Mouse (Mus musculus) hematopoietic stem cell, adult 5-6 weeks (primary cell): Measurements from ENCODE around the gene Adra1b. TPM values are rescaled to one million over a fixed set of nuclear protein-coding genes. Genes with fewer than 3 reads are reported as not detected.
A peak's percentile ranks its signal among the peaks of the same experiment; 100 is the strongest.

Experiments
- ATAC-seq, 2 experiments: fragments of 125-278 bp in 1 of 2; replicated peaks in 1 of 2; 2 replicates each; pipeline ENCODE4 v1.8.0; 2016 to 2017; ENCODE audit warnings: inconsistent platforms in 2 of 2, mild to moderate bottlenecking in 2 of 2, moderate number of reproducible peaks in 2 of 2, low read depth in 1 of 2, moderate TSS enrichment in 1 of 2; ENCODE audit not compliant: low FRiP score in 2 of 2, poor library complexity in 2 of 2, severe bottlenecking in 2 of 2, insufficient read depth in 1 of 2, low TSS enrichment in 1 of 2
- total RNA-seq: library from RNA; stranded (forward); fragments of 172-1452, 232-1000 nt; gene quantifications from 2 replicates; pipeline ENCODE4 v1.2.3, GENCODE M21; 2017

Gene Adra1b
- total RNA-seq, 1 experiment from 2014 or later: not detected

GRCm38 (mm10) chr11:43840491-43840890 is 60.5 kb downstream of the Adra1b start:
- no peak for ATAC-seq

- ATAC-seq: peak; percentile 90 to 93
Observed at GRCm38 (mm10) chr11:43835880-43836740, 64.9 kb downstream of the Adra1b start.

GRCm38 (mm10) chr11:43835456-43835855 is 65.6 kb downstream of the Adra1b start:
- no peak for ATAC-seq

GRCm38 (mm10) chr11:43834531-43834930 is 66.5 kb downstream of the Adra1b start:
- no peak for ATAC-seq

- no peak for ATAC-seq
Observed at GRCm38 (mm10) chr11:43831530-43831929, 69.5 kb downstream of the Adra1b start.

GRCm38 (mm10) chr11:43826769-43827168 is 74.2 kb downstream of the Adra1b start:
- no peak for ATAC-seq

GRCm38 (mm10) chr11:43823349-43823748 is 77.7 kb downstream of the Adra1b start:
- no peak for ATAC-seq

GRCm38 (mm10) chr11:43820552-43821460 is 80.2 kb downstream of the Adra1b start:
- ATAC-seq: no peak

- no peak for ATAC-seq
Observed at GRCm38 (mm10) chr11:43817368-43817923, 83.6 kb downstream of the Adra1b start.

GRCm38 (mm10) chr11:43812535-43812934 is 88.5 kb downstream of the Adra1b start:
- ATAC-seq: no peak

- no peak for ATAC-seq
Observed at GRCm38 (mm10) chr11:43807732-43808131, 93.3 kb downstream of the Adra1b start.

- ATAC-seq: no peak
Observed at GRCm38 (mm10) chr11:43795992-43796391, 105.0 kb downstream of the Adra1b start.

GRCm38 (mm10) chr11:43790446-43790845 is 110.6 kb downstream of the Adra1b start:
- ATAC-seq: no peak

GRCm38 (mm10) chr11:43783772-43784171 is 117.2 kb downstream of the Adra1b start:
- ATAC-seq: peak in 1 of 2 experiments; percentile 45; a peak in 2 of 4 replicates

- no peak for ATAC-seq
Observed at GRCm38 (mm10) chr11:43783106-43783505, 117.9 kb downstream of the Adra1b start.

GRCm38 (mm10) chr11:43779551-43779950 is 121.5 kb downstream of the Adra1b start:
- no peak for ATAC-seq

- ATAC-seq: no peak
Observed at GRCm38 (mm10) chr11:43776324-43776694, 124.7 kb downstream of the Adra1b start.
